In the genomic region with DNA sequence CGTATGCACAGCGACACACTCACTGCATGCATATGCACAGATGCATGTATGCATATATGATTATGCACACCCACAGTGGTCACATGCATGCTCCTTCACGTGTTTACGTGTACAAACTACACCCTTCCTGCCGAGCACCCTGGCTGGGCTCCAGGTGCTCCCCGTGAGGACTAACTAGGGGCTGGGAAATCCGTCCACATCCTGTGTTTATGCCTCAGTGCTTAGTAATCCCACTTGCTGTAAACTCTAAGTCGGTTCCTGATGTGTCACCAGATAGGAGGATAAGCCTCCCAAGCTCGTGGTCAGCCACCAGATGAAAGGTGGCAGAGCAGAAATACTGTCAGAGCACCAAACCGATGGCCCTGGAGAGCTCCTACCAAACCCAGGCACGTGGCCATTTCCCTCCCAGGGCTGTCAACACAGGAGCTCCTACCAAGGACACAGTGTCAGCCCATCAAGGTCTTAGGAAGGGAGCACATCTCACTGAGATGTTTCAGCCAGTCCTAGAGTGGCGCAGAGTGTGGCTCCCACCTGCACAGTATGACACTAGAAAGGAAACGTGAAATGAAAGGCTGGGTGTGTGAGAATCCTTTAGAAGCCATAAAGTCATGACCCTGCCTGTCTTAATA, we compare ENCODE assay signal across 15 mouse cellular contexts.
A peak's percentile ranks its signal among the peaks of the same experiment; 100 is the strongest.
DNase-seq lines count a peak whose midpoint lies in the region; ATAC-seq and TF ChIP-seq lines count a peak whose summit lies in the region.
"Had no signal": no experiment of that assay in that cellular context is flagged by ENCODE, and none has a peak within 500 bp of the region (broad histone marks: within the 10 kb centered on the region; RNA-seq: fewer than 3 reads in every experiment).

No protein-coding gene starts in this region.

- 40% methylated on average over 13 of the region's 13 CpGs for WGBS in lung, postnatal 0 days

- DNase-seq in urinary bladder, postnatal 14 days (ENCODE audit: low spot score): peak; percentile 14
- DNase-seq in urinary bladder, postnatal 25 days (ENCODE audit: low spot score): no peak
- DNase-seq in adrenal gland, postnatal 10 days: peak; percentile 63
- peak; percentile 64 for DNase-seq in lung, postnatal 0 days (ENCODE audit: low spot score)
- no peak for DNase-seq in right cerebral cortex, postnatal 25 days
- DNase-seq in frontal cortex, adult 2 months (ENCODE audit: extremely low spot score in 1 of 2, low spot score in 1 of 2): no peak
- no peak for DNase-seq in kidney, postnatal 10 days
- DNase-seq: cerebellum, postnatal 25 days; thymus, postnatal 14 days had no signal

- H3K9ac ChIP-seq in lung, postnatal 0 days (replicated peaks; ENCODE audit: low read depth): no peak overlapping the region
- H3K9ac ChIP-seq: embryonic facial prominence, embryonic 12.5 days; heart, embryonic 13.5 days; hindbrain, embryonic 15.5 days; liver, embryonic 15.5 days; midbrain, embryonic 13.5 days had no signal

- H3K36me3 ChIP-seq in lung, postnatal 0 days (ENCODE audit: insufficient read depth, low read length): no peaks in the 10 kb centered on the region
- H3K36me3 ChIP-seq: embryonic facial prominence, embryonic 12.5 days; heart, embryonic 13.5 days; hindbrain, embryonic 15.5 days; liver, embryonic 15.5 days; midbrain, embryonic 13.5 days had no signal

- no peaks in the 10 kb centered on the region for H3K27me3 ChIP-seq in lung, postnatal 0 days (replicated peaks; ENCODE audit: insufficient read depth, low read length)
- H3K27me3 ChIP-seq: embryonic facial prominence, embryonic 12.5 days; hindbrain, embryonic 15.5 days; liver, embryonic 15.5 days; midbrain, embryonic 13.5 days had no signal

- no peak for TF ChIP-seq CTCF in lung, postnatal 0 days (IDR thresholded peaks at IDR 0.05)

- H3K4me2 ChIP-seq in lung, postnatal 0 days (replicated peaks; ENCODE audit: low read depth, low read length): no peak overlapping the region
- H3K4me2 ChIP-seq: embryonic facial prominence, embryonic 12.5 days; heart, embryonic 13.5 days; hindbrain, embryonic 15.5 days; liver, embryonic 15.5 days; midbrain, embryonic 13.5 days had no signal

- no peak overlapping the region for H3K27ac ChIP-seq in lung, postnatal 0 days (ENCODE audit: low read length)
- H3K27ac ChIP-seq: embryonic facial prominence, embryonic 12.5 days; heart, embryonic 13.5 days; hindbrain, embryonic 15.5 days; liver, embryonic 15.5 days; midbrain, embryonic 13.5 days had no signal

- H3K9me3 ChIP-seq in lung, postnatal 0 days (ENCODE audit: low read length): no peaks in the 10 kb centered on the region
- H3K9me3 ChIP-seq: embryonic facial prominence, embryonic 12.5 days; heart, embryonic 13.5 days; hindbrain, embryonic 15.5 days; liver, embryonic 15.5 days; midbrain, embryonic 13.5 days had no signal

- H3K4me3 ChIP-seq in lung, postnatal 0 days (ENCODE audit: low read depth, low read length): no peak overlapping the region
- H3K4me3 ChIP-seq: embryonic facial prominence, embryonic 12.5 days; heart, embryonic 13.5 days; hindbrain, embryonic 15.5 days; liver, embryonic 15.5 days; midbrain, embryonic 13.5 days had no signal

- TF ChIP-seq EP300 in lung, postnatal 0 days (IDR thresholded peaks at IDR 0.05): peak; percentile 91

- H3K4me1 ChIP-seq in lung, postnatal 0 days (ENCODE audit: insufficient read depth, low read depth, low read length): 0 out of 2 replicates have a peak, but pooled peaks cover 6% of the 10 kb centered on the region
- H3K4me1 ChIP-seq: embryonic facial prominence, embryonic 12.5 days; hindbrain, embryonic 15.5 days; liver, embryonic 15.5 days; midbrain, embryonic 13.5 days had no signal

- peak; percentile 89 for ATAC-seq in lung, postnatal 0 days
- ATAC-seq: activated CD4-positive, CD25-positive, alpha-beta regulatory T cell, adult 4 months; midbrain, embryonic 13.5 days had no signal

Comparison
In these comparisons a context has a peak if more than half of its experiments do, and no peak if none do; other contexts are left out.
1. DNase-seq: peak in urinary bladder, postnatal 14 days (single experiment), adrenal gland, postnatal 10 days (single experiment) and lung, postnatal 0 days (single experiment); none in urinary bladder, postnatal 25 days (single experiment), right cerebral cortex, postnatal 25 days (single experiment), frontal cortex, adult 2 months (0 of 2) and kidney, postnatal 10 days (single experiment).